Mouse (Mus musculus) heart, embryonic 15.5 days (tissue): ENCODE results near the gene Fam173b. TPM values are rescaled to one million over a fixed set of nuclear protein-coding genes. Genes with fewer than 3 reads are reported as not detected.

ENCODE experiments used
- ATAC-seq: fragments of 200-750 bp; cut with Nextera tagmentation; replicated peaks from 2 replicates; pipeline ENCODE4 v1.8.0; 2017; ENCODE audit warnings: low read depth, moderate TSS enrichment; ENCODE audit not compliant: insufficient number of reproducible peaks, insufficient read depth, low FRiP score
- H3K27ac ChIP-seq: fragments of 300-500 bp; sonication (generic); 2 replicates; pipeline ENCODE4 v1.5.1; 2015; ENCODE audit warnings: mild to moderate bottlenecking, inconsistent platforms
- H3K27me3 ChIP-seq: fragments of 300-500 bp; sonication (generic); 2 replicates; pipeline ENCODE4 v1.6.1; 2015; ENCODE audit warnings: inconsistent platforms
- H3K36me3 ChIP-seq: fragments of 300-500 bp; sonication (generic); 2 replicates; pipeline ENCODE4 v1.6.1; 2015; ENCODE audit warnings: mild to moderate bottlenecking, inconsistent platforms
- H3K4me1 ChIP-seq: fragments of 300-500 bp; sonication (generic); replicated peaks from 2 replicates; pipeline ENCODE4 v1.6.1; 2015; ENCODE audit warnings: inconsistent platforms
- H3K4me2 ChIP-seq: fragments of 300-500 bp; sonication (generic); 2 replicates; pipeline ENCODE4 v1.6.1; 2015; ENCODE audit warnings: inconsistent platforms, mild to moderate bottlenecking, moderate library complexity
- H3K4me3 ChIP-seq: fragments of 300-500 bp; sonication (generic); 2 replicates; pipeline ENCODE4 v1.5.1; 2015; ENCODE audit warnings: mild to moderate bottlenecking, inconsistent platforms
- H3K9ac ChIP-seq: fragments of 300-500 bp; sonication (generic); 2 replicates; pipeline ENCODE4 v1.6.1; 2015; ENCODE audit warnings: mild to moderate bottlenecking, inconsistent platforms
- H3K9me3 ChIP-seq: fragments of 300-500 bp; sonication (generic); replicated peaks from 2 replicates; pipeline ENCODE4 v1.6.1; 2016; ENCODE audit warnings: inconsistent platforms
- whole genome bisulfite sequencing: fragments of 180-500 bp; shearing (Covaris S2); methylation state at CpG from one replicate; pipeline ENCODE4 v1.1.7; 2015; ENCODE audit warnings: mixed read lengths; 5-methylcytosine and 5-hydroxymethylcytosine counted together
- polyA plus RNA-seq: library from polyadenylated mRNA; unstranded; fragments of >200 nt; fragmentation: Nextera tagmentation; extraction: Ambion mirVana; gene quantifications from 2 replicates; pipeline ENCODE4 v1.2.1, GENCODE M21; 2015

Fam173b gene
- 14.0 and 14.9 TPM in 2 replicates for polyA plus RNA-seq

GRCm38 (mm10) chr15:31601646-31602374 lies at the start of gene Fam173b, which contains the start of gene Cct5:
Fam173b (plus strand) TSS chr15:31601852.
Cct5 (minus strand) TSS chr15:31601804.
- Histone ChIP-seq H3K4me1 (peaks cover 34% of the 10 kb centered on the region), H3K27me3 (no peaks in the 10 kb centered on the region), H3K9ac (peak within 1 kb of the TSS; percentile 96), H3K27ac (peak within 1 kb of the TSS; percentile 94), H3K9me3 (no peaks in the 10 kb centered on the region), H3K4me2 (peak within 1 kb of the TSS; percentile 78), H3K4me3 (peak within 1 kb of the TSS; percentile 76), H3K36me3 (no peaks in the 10 kb centered on the region)
- peak; percentile 88 for ATAC-seq
- WGBS = under 1% methylated on average over 63 of the region's 63 CpGs

DNA sequence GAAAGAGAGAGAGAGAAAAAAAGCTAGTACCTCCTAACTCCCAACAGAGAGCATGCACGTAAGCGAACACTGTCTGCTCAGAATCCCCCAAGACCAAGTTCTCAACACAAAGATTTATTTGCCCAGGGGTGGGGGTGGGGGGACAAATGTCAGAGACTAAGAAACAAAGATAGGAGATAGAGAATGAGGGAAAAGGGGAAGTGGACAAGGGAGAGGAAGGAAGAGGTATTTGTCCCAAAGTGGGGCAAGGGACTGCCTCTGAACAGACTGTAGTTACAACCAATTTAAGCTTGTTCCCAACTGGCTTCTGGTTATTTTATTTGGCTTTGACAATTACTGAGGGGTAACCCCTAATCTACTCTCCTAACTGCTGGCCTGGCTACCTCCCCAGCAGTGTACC lies 46.8 kb upstream of the Fam173b start:
- Histone ChIP-seq H3K9ac (no peak overlapping the region), H3K4me2 (no peak overlapping the region), H3K36me3 (no peaks in the 10 kb centered on the region), H3K27me3 (no peaks in the 10 kb centered on the region), H3K4me3 (no peak overlapping the region), H3K27ac (no peak overlapping the region), H3K9me3 (no peaks in the 10 kb centered on the region), H3K4me1 (no peaks in the 10 kb centered on the region)
- ATAC-seq = no peak
- WGBS = 82% methylated on average over 2 of the region's 2 CpGs

GRCm38 (mm10) chr15:31561390-31561789 lies 40.3 kb upstream of the Fam173b start:
- no peaks in the 10 kb centered on the region for H3K9me3 ChIP-seq
- H3K36me3 ChIP-seq = no peaks in the 10 kb centered on the region
- H3K27me3 ChIP-seq = no peaks in the 10 kb centered on the region
- no peak overlapping the region for H3K4me2 ChIP-seq
- ATAC-seq = no peak
- 84% methylated on average over 6 of the region's 6 CpGs for WGBS
- H3K4me3 ChIP-seq = no peak overlapping the region
- no peak overlapping the region for H3K9ac ChIP-seq
- H3K4me1 ChIP-seq = peaks cover 12% of the 10 kb centered on the region
- no peak overlapping the region for H3K27ac ChIP-seq

- H3K36me3 ChIP-seq = no peaks in the 10 kb centered on the region
- no peaks in the 10 kb centered on the region for H3K9me3 ChIP-seq
- no peak for ATAC-seq
- no peaks in the 10 kb centered on the region for H3K27me3 ChIP-seq
- no peak overlapping the region for H3K27ac ChIP-seq
- H3K4me2 ChIP-seq = no peak overlapping the region
- 95% methylated on average over 4 of the region's 4 CpGs for WGBS
- no peak overlapping the region for H3K9ac ChIP-seq
- no peak overlapping the region for H3K4me3 ChIP-seq
- peaks cover 12% of the 10 kb centered on the region for H3K4me1 ChIP-seq
Observed at GRCm38 (mm10) chr15:31561976-31562375, 39.7 kb upstream of the Fam173b start.

DNA sequence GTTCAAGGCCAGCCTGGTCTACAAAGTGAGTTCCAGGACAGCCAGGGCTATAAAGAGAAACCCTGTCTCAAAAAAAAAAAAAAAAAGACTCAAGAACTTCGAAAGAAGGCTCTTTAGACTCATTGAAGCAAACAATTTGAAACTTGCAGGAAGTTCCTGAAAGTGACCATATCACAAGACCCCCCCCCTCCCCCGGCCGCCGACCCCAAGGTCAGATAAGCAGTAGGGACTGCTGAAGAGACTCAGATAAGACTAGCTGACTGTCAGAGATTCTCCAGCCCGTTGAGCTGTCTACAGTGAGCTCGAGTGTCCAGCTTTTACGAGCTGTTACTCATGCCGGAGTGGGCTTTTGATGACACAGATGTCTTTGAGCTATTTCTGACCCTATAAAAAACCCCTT lies 38.8 kb upstream of the Fam173b start:
- Histone ChIP-seq H3K4me3 (no peak overlapping the region), H3K27me3 (no peaks in the 10 kb centered on the region), H3K9ac (no peak overlapping the region), H3K4me1 (peaks cover 12% of the 10 kb centered on the region), H3K27ac (no peak overlapping the region), H3K36me3 (no peaks in the 10 kb centered on the region), H3K4me2 (no peak overlapping the region), H3K9me3 (no peaks in the 10 kb centered on the region)
- WGBS = 34% methylated on average over 8 of the region's 8 CpGs
- ATAC-seq = no peak

DNA sequence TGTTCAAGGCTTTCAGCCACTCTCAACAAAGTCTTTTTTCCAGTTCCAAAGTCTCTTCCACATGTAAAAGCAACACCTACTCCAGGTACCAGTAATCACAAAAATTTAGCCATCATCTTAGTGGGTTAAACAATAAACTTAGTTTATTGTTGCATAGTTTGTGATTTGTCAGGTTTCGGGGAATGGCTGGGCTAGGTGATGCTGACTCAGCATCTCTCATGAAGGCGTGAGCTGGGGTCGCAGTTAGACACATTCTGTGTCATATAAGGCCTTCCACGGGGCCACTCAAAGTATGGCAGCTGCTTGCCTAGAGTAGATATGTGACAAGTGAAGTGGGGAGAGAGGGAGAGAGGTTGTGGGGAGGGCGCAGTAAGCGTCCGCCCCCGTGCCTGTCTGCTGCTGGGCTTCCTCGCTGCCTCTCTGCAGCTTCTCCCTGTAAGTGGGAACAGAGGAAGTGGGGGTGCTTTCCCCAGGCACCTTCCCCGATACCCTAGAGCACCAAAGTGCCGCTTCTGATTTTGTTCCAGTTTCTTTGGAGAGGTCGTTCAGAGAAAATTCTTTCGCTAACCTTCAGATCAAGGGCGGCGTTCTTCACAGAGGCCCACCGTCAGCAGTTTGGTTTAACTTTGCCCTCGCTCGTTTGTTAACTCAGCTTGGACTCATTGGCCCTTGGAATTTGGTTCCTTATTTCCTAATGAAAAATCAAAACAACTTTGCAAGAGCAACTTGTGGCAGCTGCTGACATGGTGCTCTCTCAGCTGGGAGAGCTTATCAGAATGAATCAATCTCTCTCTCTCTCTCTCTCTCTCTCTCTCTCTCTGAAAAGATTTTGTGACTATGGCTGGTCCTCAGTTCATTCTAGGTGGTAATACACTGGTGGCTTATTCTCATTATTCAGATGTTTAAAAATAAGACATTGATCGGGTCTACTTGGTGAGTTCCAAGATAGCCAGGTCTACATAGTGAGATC lies 37.8 kb upstream of the Fam173b start:
- Histone ChIP-seq H3K27me3 (no peaks in the 10 kb centered on the region), H3K9ac (no peak overlapping the region), H3K36me3 (no peaks in the 10 kb centered on the region), H3K4me3 (no peak overlapping the region), H3K9me3 (no peaks in the 10 kb centered on the region), H3K27ac (no peak overlapping the region), H3K4me2 (peak overlapping the region; percentile 44), H3K4me1 (peaks cover 21% of the 10 kb centered on the region)
- 37% methylated on average over 19 of the region's 19 CpGs for WGBS
- ATAC-seq = no peak

DNA sequence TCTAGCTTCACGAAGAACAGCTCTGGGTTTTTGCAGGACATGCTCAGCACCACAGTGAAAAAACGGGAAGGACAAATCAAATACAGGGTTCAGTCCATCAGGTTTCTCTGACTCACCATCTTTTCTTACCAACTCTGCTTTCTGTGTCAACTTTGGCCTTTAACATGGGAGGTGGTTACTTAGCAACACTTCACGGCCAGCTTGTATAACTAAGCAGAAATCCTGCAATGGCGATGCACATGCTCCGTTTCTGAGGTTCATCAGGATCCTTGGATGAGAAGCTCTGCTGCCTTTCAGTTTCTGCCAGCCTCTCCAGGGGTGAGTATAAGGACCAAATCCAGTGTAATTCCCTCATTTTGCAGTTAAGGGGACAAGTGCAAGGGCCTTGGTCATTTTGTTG lies 36.5 kb upstream of the Fam173b start, which contains the start of gene Cmbl:
Gene Cmbl (plus strand): TSS at position 206 of the 400 bp plus-strand sequence.
- WGBS = 77% methylated on average over 5 of the region's 5 CpGs
- H3K27ac ChIP-seq = no peak within 1 kb of the TSS

GRCm38 (mm10) chr15:31565786-31566185 lies 35.9 kb upstream of the Fam173b start:
- H3K9ac ChIP-seq = no peak overlapping the region
- 65% methylated on average over 1 of the region's 1 CpGs for WGBS
- ATAC-seq = no peak
- H3K4me2 ChIP-seq = no peak overlapping the region
- H3K27ac ChIP-seq = no peak overlapping the region
- peaks cover 31% of the 10 kb centered on the region for H3K4me1 ChIP-seq
- no peaks in the 10 kb centered on the region for H3K36me3 ChIP-seq
- no peak overlapping the region for H3K4me3 ChIP-seq
- no peaks in the 10 kb centered on the region for H3K9me3 ChIP-seq
- no peaks in the 10 kb centered on the region for H3K27me3 ChIP-seq

More for the DNA sequence above, 36.5 kb upstream of the Fam173b start, which contains the start of gene Cmbl:
- Histone ChIP-seq H3K4me2 (no peak within 1 kb of the TSS), H3K4me3 (no peak within 1 kb of the TSS), H3K27me3 (no peaks in the 10 kb centered on the region), H3K9me3 (no peaks in the 10 kb centered on the region), H3K9ac (no peak within 1 kb of the TSS), H3K36me3 (no peaks in the 10 kb centered on the region), H3K4me1 (peaks cover 31% of the 10 kb centered on the region)
- no peak for ATAC-seq

DNA sequence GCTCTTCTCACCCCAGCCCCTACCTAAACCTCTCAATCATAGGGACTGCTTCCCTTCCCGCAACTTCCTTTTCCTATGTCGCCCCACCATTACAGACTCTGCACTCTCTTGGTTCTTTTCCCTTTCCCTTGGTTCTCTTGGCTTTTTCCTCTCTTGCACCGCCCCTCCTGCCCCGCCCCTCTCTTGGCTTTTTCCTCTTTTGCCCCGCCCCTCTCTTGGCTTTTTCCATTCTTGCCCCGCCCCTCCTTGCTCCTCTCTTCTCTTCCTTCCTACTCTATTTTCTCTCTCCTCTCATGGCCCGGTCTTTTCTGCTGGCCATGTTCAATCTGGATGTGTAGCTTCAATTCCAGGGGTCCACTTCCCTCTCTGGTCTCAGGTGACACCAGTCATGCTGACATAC lies 34.2 kb upstream of the Fam173b start:
- Histone ChIP-seq H3K4me1 (peaks cover 36% of the 10 kb centered on the region), H3K9me3 (no peaks in the 10 kb centered on the region), H3K9ac (no peak overlapping the region), H3K36me3 (no peaks in the 10 kb centered on the region), H3K4me3 (no peak overlapping the region), H3K4me2 (no peak overlapping the region; the same call in 1 of the 2 replicates), H3K27me3 (no peaks in the 10 kb centered on the region), H3K27ac (no peak overlapping the region)
- no peak for ATAC-seq
- 78% methylated on average over 7 of the region's 7 CpGs for WGBS

DNA sequence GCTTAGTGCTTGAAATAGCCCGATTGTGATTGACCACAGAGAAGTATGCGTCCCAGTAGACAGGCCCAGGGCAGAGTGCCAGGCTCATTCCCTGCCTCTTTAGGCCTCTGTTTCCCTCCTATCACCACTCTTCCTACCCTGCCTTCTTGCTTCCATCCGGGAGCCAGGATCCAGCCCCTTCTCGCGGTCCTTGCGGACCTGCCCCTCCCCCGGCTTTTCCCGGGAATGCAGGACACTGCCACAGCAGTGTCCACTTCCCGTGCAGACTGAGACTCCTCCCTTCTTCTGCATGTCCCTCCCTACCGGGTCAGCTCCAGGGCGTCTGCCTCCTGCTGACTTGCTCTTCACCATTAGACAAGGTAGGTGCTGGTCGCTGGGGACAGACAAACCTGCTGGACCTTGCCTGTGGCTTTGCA lies 33.1 kb upstream of the Fam173b start:
- Histone ChIP-seq H3K4me2 (peak overlapping the region; percentile 56), H3K36me3 (no peaks in the 10 kb centered on the region), H3K9me3 (no peaks in the 10 kb centered on the region), H3K4me3 (peak overlapping the region; percentile 28), H3K27ac (peak overlapping the region; percentile 60), H3K27me3 (no peaks in the 10 kb centered on the region), H3K9ac (peak overlapping the region; percentile 15; the same call in 1 of the 2 replicates), H3K4me1 (peaks cover 29% of the 10 kb centered on the region)
- peak; percentile 80 for ATAC-seq
- WGBS = 4% methylated on average over 12 of the region's 12 CpGs

DNA sequence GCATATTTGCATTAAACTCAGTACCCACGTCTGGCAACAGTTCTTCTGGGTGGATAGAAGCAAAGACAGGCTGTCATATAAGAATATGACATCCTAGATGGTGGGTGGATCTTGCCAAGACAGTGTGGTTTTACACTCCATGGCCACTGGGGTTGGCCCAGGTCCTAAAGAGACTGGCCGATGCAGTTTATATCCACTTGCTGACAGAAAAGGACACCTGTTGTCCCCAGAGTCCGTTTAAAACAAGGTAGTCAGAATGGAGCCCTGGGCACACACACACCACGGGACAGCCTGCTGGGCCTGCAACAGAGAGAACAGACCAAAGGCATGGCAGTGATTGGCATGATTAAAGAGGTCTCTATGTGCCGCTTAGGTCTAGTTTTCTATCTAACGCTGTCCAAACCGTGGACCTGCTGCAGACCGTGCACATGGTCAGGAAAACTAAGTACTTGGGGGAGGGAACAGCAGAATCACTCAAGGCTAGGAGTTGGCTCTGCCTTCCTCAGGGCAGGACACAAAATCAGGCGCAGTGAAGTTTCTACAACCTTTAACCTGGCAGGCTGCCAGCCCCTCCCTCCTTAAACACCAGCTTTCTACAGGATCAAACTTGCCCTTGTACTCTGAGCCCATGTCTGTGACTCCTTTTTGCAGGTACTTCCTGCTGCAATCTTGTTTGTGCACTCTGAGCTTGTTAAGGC lies 32.2 kb upstream of the Fam173b start:
- peaks cover 23% of the 10 kb centered on the region for H3K4me1 ChIP-seq
- 0 out of 2 replicates have a peak overlapping the region, but pooled peaks have one; percentile 56 for H3K4me2 ChIP-seq
- H3K27ac ChIP-seq = no peak overlapping the region; the same call in 1 of the 2 replicates

More for the DNA sequence above, 32.2 kb upstream of the Fam173b start:
- H3K36me3 ChIP-seq = no peaks in the 10 kb centered on the region
- H3K9me3 ChIP-seq = no peaks in the 10 kb centered on the region
- H3K27me3 ChIP-seq = no peaks in the 10 kb centered on the region
- H3K4me3 ChIP-seq = no peak overlapping the region
- ATAC-seq = no peak
- WGBS = 46% methylated on average over 9 of the region's 9 CpGs
- no peak overlapping the region for H3K9ac ChIP-seq
